Mouse (Mus musculus) testis, adult 2 months (tissue): ENCODE measurements around the gene Arhgap35.

Experiments
- CTCF ChIP-seq: fragments of 200-500 bp; IDR thresholded peaks from 2 replicates; pipeline ENCODE4 v1.5.1; 2012; ENCODE audit warnings: low read depth, mild to moderate bottlenecking, inconsistent platforms, low read length, moderate library complexity; ENCODE audit not compliant: control insufficient read depth, insufficient read depth, insufficient replicate concordance
- POLR2A ChIP-seq: fragments of 200-500 bp; IDR thresholded peaks from 2 replicates; pipeline ENCODE4 v1.6.1; 2012; ENCODE audit warnings: low read depth, mild to moderate bottlenecking, inconsistent platforms, low read length, moderate library complexity; ENCODE audit not compliant: control insufficient read depth

DNA sequence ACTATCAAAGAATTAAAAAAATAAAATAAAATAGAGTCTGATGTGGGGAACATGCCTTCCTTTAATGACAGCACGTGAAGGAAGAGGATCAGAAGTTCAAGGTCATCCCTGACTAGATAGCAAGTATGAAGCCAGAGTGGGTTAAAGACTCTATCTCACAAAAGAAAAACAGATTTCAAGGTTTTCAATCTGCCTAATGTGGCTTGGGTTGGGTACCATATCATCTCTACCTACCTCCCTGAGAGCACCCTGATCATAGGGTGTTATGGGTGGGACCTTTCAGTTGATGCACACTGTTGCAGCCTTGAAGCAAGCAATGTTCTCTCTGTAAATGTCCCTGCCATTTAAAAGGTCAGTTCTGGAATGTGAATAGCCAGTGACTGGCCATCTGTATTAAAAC is 63.2 kb downstream of the Arhgap35 start:
- TF ChIP-seq CTCF (no peak), POLR2A (no peak)
